Mouse (Mus musculus) bone marrow, adult 2 months (tissue): ENCODE data around the gene Spsb4.

ENCODE experiments used
- CTCF ChIP-seq: fragments of 200-500 bp; IDR thresholded peaks from 2 replicates; pipeline ENCODE4 v1.5.1; 2011; ENCODE audit warnings: low read length, control low read depth; ENCODE audit not compliant: control insufficient read depth, insufficient read depth
- POLR2A ChIP-seq: fragments of 200-500 bp; IDR thresholded peaks from 2 replicates; pipeline ENCODE4 v1.6.1; 2011; ENCODE audit warnings: low read depth, mild to moderate bottlenecking, control low read depth, low read length, borderline replicate concordance; ENCODE audit not compliant: control insufficient read depth

DNA sequence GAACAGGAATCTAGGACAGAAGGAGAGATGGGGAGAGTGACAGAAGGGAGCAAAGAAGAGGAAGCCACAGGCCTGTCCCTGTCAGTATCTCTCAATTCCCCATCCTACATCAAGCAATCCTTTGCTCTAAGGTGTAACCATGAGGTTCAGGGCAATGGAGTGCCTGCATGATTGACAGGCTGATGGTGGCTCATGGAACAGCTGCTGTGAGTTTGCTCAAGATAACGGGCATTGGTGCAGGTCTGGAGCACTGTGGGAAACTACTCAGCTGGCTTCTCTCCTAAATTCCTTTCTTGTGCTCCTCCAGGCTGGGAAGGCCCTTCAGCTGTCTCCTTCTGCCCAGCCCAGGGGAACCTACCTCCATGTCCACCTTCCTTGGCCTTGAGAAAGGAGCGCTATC is 109.9 kb downstream of the Spsb4 start:
- TF ChIP-seq POLR2A: no peak
- no peak for TF ChIP-seq CTCF
